Mouse (Mus musculus) fibroblast of lung, adult 2 months (primary cell): ENCODE results near the gene St7.
A peak's percentile ranks its signal among the peaks of the same experiment; 100 is the strongest.

ENCODE experiments used
- DNase-seq: peaks from one replicate; pipeline ENCODE4 v3.0.0-alpha.2; 2011; ENCODE audit warnings: low read depth

Gene St7

GRCm38 (mm10) chr6:17824735-17825134 lies 132.0 kb downstream of the St7 start:
- no peak for DNase-seq

- DNase-seq: no peak
Observed at GRCm38 (mm10) chr6:17828382-17828781, 135.6 kb downstream of the St7 start.

GRCm38 (mm10) chr6:17829981-17830380 lies 137.2 kb downstream of the St7 start:
- DNase-seq: no peak

- DNase-seq: peak; percentile 16
Observed at GRCm38 (mm10) chr6:17834493-17834892, 141.8 kb downstream of the St7 start.

GRCm38 (mm10) chr6:17835693-17836092 lies 143.0 kb downstream of the St7 start:
- no peak for DNase-seq

GRCm38 (mm10) chr6:17837676-17838075 lies 144.9 kb downstream of the St7 start:
- DNase-seq: no peak

- no peak for DNase-seq
Observed at GRCm38 (mm10) chr6:17840431-17840830, 147.7 kb downstream of the St7 start.

- peak; percentile 36 for DNase-seq
Observed at GRCm38 (mm10) chr6:17842759-17843158, 150.0 kb downstream of the St7 start.

- DNase-seq: no peak
Observed at GRCm38 (mm10) chr6:17851316-17851715, 158.6 kb downstream of the St7 start.

GRCm38 (mm10) chr6:17853587-17854274 lies 161.0 kb downstream of the St7 start:
- no peak for DNase-seq

- no peak for DNase-seq
Observed at GRCm38 (mm10) chr6:17855616-17856015, 162.9 kb downstream of the St7 start.

- no peak for DNase-seq
Observed at GRCm38 (mm10) chr6:17859564-17859963, 166.8 kb downstream of the St7 start.

GRCm38 (mm10) chr6:17860463-17860862 lies 167.7 kb downstream of the St7 start:
- no peak for DNase-seq

- no peak for DNase-seq
Observed at GRCm38 (mm10) chr6:17867796-17868195, 175.1 kb downstream of the St7 start.

- DNase-seq: no peak
Observed at GRCm38 (mm10) chr6:17871831-17872372, 179.2 kb downstream of the St7 start.

GRCm38 (mm10) chr6:17875606-17876005 lies 182.9 kb downstream of the St7 start:
- DNase-seq: peak; percentile 40

- DNase-seq: no peak
Observed at GRCm38 (mm10) chr6:17876023-17876613, 183.4 kb downstream of the St7 start.

GRCm38 (mm10) chr6:17876670-17877179 lies 184.0 kb downstream of the St7 start:
- peak; percentile 76 for DNase-seq

- no peak for DNase-seq
Observed at GRCm38 (mm10) chr6:17882943-17883342, 190.2 kb downstream of the St7 start.

GRCm38 (mm10) chr6:17887765-17888164 lies 195.0 kb downstream of the St7 start:
- DNase-seq: no peak

GRCm38 (mm10) chr6:17895562-17895961 lies 202.8 kb downstream of the St7 start:
- no peak for DNase-seq

- no peak for DNase-seq
Observed at GRCm38 (mm10) chr6:17898539-17898938, 205.8 kb downstream of the St7 start.

GRCm38 (mm10) chr6:17903355-17903754 lies 210.6 kb downstream of the St7 start:
- DNase-seq: no peak
